Mouse (Mus musculus) natural killer cell, adult 2 months (primary cell): ENCODE measurements around the gene Epb41l4b.

Source experiments
- DNase-seq, 2 experiments: peaks; one replicate each; pipeline ENCODE4 v3.0.0; 2022; ENCODE audit warnings: low spot score in 2 of 2

Gene Epb41l4b

DNA sequence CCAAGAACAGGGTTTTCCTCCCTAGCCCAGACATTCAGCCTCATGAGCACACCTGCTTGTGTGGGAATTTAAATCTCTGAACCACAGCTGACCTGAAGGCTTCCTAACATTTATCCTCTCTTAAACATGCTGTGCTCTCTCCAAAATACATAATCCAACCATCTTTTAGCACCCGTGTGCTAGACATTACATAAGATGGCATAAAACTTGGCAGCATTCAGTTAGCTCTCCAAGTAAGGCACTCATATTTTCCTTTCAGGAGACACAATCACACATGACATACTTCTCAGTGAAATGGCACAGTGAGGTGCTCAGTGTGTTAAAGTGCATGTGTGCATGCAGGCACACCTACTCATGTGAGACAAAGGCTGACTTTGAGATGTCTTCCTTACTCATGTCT is 200.7 kb downstream of the Epb41l4b start:
- DNase-seq = no peak
